Comparison of ENCODE assay signal across 8 mouse cellular contexts in genomic region chr4:136172011-136172541, GRCm38 (mm10). TPM values are rescaled to one million over a fixed set of nuclear protein-coding genes. Genes with fewer than 3 reads are reported as not detected.
A peak's percentile ranks its signal among the peaks of the same experiment; 100 is the strongest.
DNase-seq lines count a peak whose midpoint lies in the region; ATAC-seq and TF ChIP-seq lines count a peak whose summit lies in the region.

TSS of gene E2f2 (plus strand) at chr4:136172394.

- H3K4me1 ChIP-seq in forebrain, embryonic 13.5 days: peaks cover 54% of the 10 kb centered on the region
- peaks cover 4% of the 10 kb centered on the region for H3K4me1 ChIP-seq in hindbrain, embryonic 11.5 days (replicated peaks; ENCODE audit: control insufficient read depth, insufficient read depth, low read length)
- peaks cover 24% of the 10 kb centered on the region for H3K4me1 ChIP-seq in limb, embryonic 14.5 days (ENCODE audit: control insufficient read depth, insufficient read depth, low read length)
- H3K4me1 ChIP-seq in midbrain, embryonic 14.5 days (ENCODE audit: control insufficient read depth, insufficient read depth, low read length): peaks cover 14% of the 10 kb centered on the region; the same call in 1 of the 2 replicates
- peaks cover 30% of the 10 kb centered on the region; the same call in 1 of the 2 replicates for H3K4me1 ChIP-seq in stomach, embryonic 14.5 days (ENCODE audit: control insufficient read depth, insufficient read depth, low read length)

- no peaks in the 10 kb centered on the region for H3K36me3 ChIP-seq in forebrain, embryonic 13.5 days (ENCODE audit: poor library complexity, severe bottlenecking)
- no peaks in the 10 kb centered on the region for H3K36me3 ChIP-seq in hindbrain, embryonic 11.5 days (ENCODE audit: control insufficient read depth, insufficient read depth, low read length)
- H3K36me3 ChIP-seq in limb, embryonic 14.5 days (ENCODE audit: control insufficient read depth, insufficient read depth, low read length): no peaks in the 10 kb centered on the region
- H3K36me3 ChIP-seq in midbrain, embryonic 14.5 days (ENCODE audit: control insufficient read depth, insufficient read depth, low read length): no peaks in the 10 kb centered on the region
- H3K36me3 ChIP-seq in stomach, embryonic 14.5 days (ENCODE audit: control insufficient read depth, insufficient read depth, low read length): no peaks in the 10 kb centered on the region

- peak within 1 kb of the TSS; percentile 61 for H3K27ac ChIP-seq in forebrain, embryonic 13.5 days
- peak within 1 kb of the TSS; percentile 45; the same call in 1 of the 2 replicates for H3K27ac ChIP-seq in hindbrain, embryonic 11.5 days (ENCODE audit: low read depth, low read length)
- peak within 1 kb of the TSS; percentile 71 for H3K27ac ChIP-seq in limb, embryonic 14.5 days (replicated peaks; ENCODE audit: low read depth, low read length)
- no peak within 1 kb of the TSS for H3K27ac ChIP-seq in midbrain, embryonic 14.5 days (replicated peaks; ENCODE audit: low read depth, low read length)
- H3K27ac ChIP-seq in stomach, embryonic 14.5 days (ENCODE audit: low read length): peak within 1 kb of the TSS; percentile 29; the same call in 1 of the 2 replicates

- peak within 1 kb of the TSS; percentile 74 for H3K4me3 ChIP-seq in forebrain, embryonic 13.5 days
- peak within 1 kb of the TSS; percentile 61 for H3K4me3 ChIP-seq in hindbrain, embryonic 11.5 days (ENCODE audit: low read depth, low read length)
- peak within 1 kb of the TSS; percentile 72 for H3K4me3 ChIP-seq in limb, embryonic 14.5 days (replicated peaks; ENCODE audit: low read length)
- peak within 1 kb of the TSS; percentile 57 for H3K4me3 ChIP-seq in midbrain, embryonic 14.5 days (replicated peaks; ENCODE audit: low read depth, low read length)
- H3K4me3 ChIP-seq in stomach, embryonic 14.5 days (ENCODE audit: low read depth, low read length): peak within 1 kb of the TSS; percentile 57

- under 1% methylated on average over 35 of the region's 35 CpGs for WGBS in forebrain, embryonic 13.5 days
- WGBS in hindbrain, embryonic 11.5 days: under 1% methylated on average over 35 of the region's 35 CpGs
- WGBS in limb, embryonic 14.5 days: under 1% methylated on average over 35 of the region's 35 CpGs
- under 1% methylated on average over 35 of the region's 35 CpGs for WGBS in midbrain, embryonic 14.5 days
- WGBS in stomach, embryonic 14.5 days: under 1% methylated on average over 35 of the region's 35 CpGs

- H3K9ac ChIP-seq in forebrain, embryonic 13.5 days: peak within 1 kb of the TSS; percentile 77
- H3K9ac ChIP-seq in hindbrain, embryonic 11.5 days (ENCODE audit: low read depth, low read length): peak within 1 kb of the TSS; percentile 79
- H3K9ac ChIP-seq in limb, embryonic 14.5 days (ENCODE audit: low read depth, low read length, severe bottlenecking): peak within 1 kb of the TSS; percentile 62
- peak within 1 kb of the TSS; percentile 41; the same call in 1 of the 2 replicates for H3K9ac ChIP-seq in midbrain, embryonic 14.5 days (replicated peaks; ENCODE audit: low read length)
- H3K9ac ChIP-seq in stomach, embryonic 14.5 days (replicated peaks; ENCODE audit: low read depth, low read length): peak within 1 kb of the TSS; percentile 54

- H3K4me2 ChIP-seq in forebrain, embryonic 13.5 days: peak within 1 kb of the TSS; percentile 100
- peak within 1 kb of the TSS; percentile 95 for H3K4me2 ChIP-seq in hindbrain, embryonic 11.5 days (replicated peaks; ENCODE audit: low read depth, low read length)
- peak within 1 kb of the TSS; percentile 100 for H3K4me2 ChIP-seq in limb, embryonic 14.5 days (replicated peaks; ENCODE audit: low read depth, low read length, severe bottlenecking)
- peak within 1 kb of the TSS; percentile 100 for H3K4me2 ChIP-seq in midbrain, embryonic 14.5 days (ENCODE audit: low read length)
- H3K4me2 ChIP-seq in stomach, embryonic 14.5 days (replicated peaks; ENCODE audit: low read depth, low read length): peak within 1 kb of the TSS; percentile 97

- 0 out of 2 replicates have a peak, but pooled peaks have one; percentile 21 for TF ChIP-seq POLR2A in limb, embryonic 14.5 days (IDR thresholded peaks at IDR 0.05; ENCODE audit: borderline replicate concordance, extremely low read depth, insufficient read depth, insufficient read length)

- DNase-seq in cerebellum, postnatal 14 days: peak; percentile 76 to 82
- peak; percentile 80 for DNase-seq in adrenal gland, postnatal 14 days
- DNase-seq in hindbrain, embryonic 11.5 days (ENCODE audit: low spot score): peak; percentile 82
- DNase-seq in limb, embryonic 14.5 days (ENCODE audit: low spot score): peak; percentile 91
- DNase-seq in midbrain, embryonic 14.5 days: peak; percentile 91

- H3K9me3 ChIP-seq in forebrain, embryonic 13.5 days (replicated peaks): no peaks in the 10 kb centered on the region
- no peaks in the 10 kb centered on the region for H3K9me3 ChIP-seq in hindbrain, embryonic 11.5 days (ENCODE audit: control insufficient read depth, low read length)
- H3K9me3 ChIP-seq in limb, embryonic 14.5 days (ENCODE audit: control insufficient read depth, low read length): no peaks in the 10 kb centered on the region
- no peaks in the 10 kb centered on the region for H3K9me3 ChIP-seq in midbrain, embryonic 14.5 days (ENCODE audit: control insufficient read depth, low read length)
- no peaks in the 10 kb centered on the region for H3K9me3 ChIP-seq in stomach, embryonic 14.5 days (ENCODE audit: control insufficient read depth, low read depth, low read length)

- no peak for ATAC-seq in cerebellum, adult (ENCODE audit: insufficient number of reproducible peaks, low FRiP score, low TSS enrichment)
- ATAC-seq in forebrain, embryonic 13.5 days: peak; percentile 82
- peak; percentile 71 for ATAC-seq in hindbrain, embryonic 11.5 days (ENCODE audit: low FRiP score)
- peak; percentile 64 for ATAC-seq in limb, embryonic 14.5 days (ENCODE audit: low FRiP score, low read depth)
- ATAC-seq in midbrain, embryonic 14.5 days (ENCODE audit: low FRiP score, low TSS enrichment): peak; percentile 60
- ATAC-seq in stomach, embryonic 14.5 days (ENCODE audit: insufficient number of reproducible peaks, insufficient read depth, low FRiP score, low read depth): peak; percentile 35; the same call in 1 of the 2 replicates

- H3K27me3 ChIP-seq in forebrain, embryonic 13.5 days: no peaks in the 10 kb centered on the region
- H3K27me3 ChIP-seq in hindbrain, embryonic 11.5 days (ENCODE audit: control insufficient read depth, insufficient read depth, low read length): no peaks in the 10 kb centered on the region
- no peaks in the 10 kb centered on the region for H3K27me3 ChIP-seq in limb, embryonic 14.5 days (ENCODE audit: control insufficient read depth, insufficient read depth, low read length)
- no peaks in the 10 kb centered on the region for H3K27me3 ChIP-seq in midbrain, embryonic 14.5 days (ENCODE audit: control insufficient read depth, insufficient read depth, low read length)
- H3K27me3 ChIP-seq in stomach, embryonic 14.5 days (ENCODE audit: control insufficient read depth, insufficient read depth, low read length): no peaks in the 10 kb centered on the region

RNA-seq across cellular contexts. Expression of gene E2f2, which starts in this region (rescaled TPM):
- 12.0 and 13.6 TPM in 2 replicates for total RNA-seq in adrenal gland, postnatal 14 days (2021)
- 9.7 and 11.3 TPM in 2 replicates for polyA plus RNA-seq in forebrain, embryonic 13.5 days (2015; fragmentation: Nextera tagmentation; extraction: Ambion mirVana)
- polyA plus RNA-seq in hindbrain, embryonic 11.5 days (2014; fragmentation: Nextera tagmentation; extraction: Ambion mirVana): 5.5 and 6.2 TPM in 2 replicates
- polyA plus RNA-seq in limb, embryonic 14.5 days (2012; rRNA removed): 8.9 and 9.4 TPM in 2 replicates
- 5.9 and 6.8 TPM in 2 replicates for polyA plus RNA-seq in limb, embryonic 14.5 days (2014; fragmentation: Nextera tagmentation; extraction: Ambion mirVana)
- polyA plus RNA-seq in midbrain, embryonic 14.5 days (2014; fragmentation: Nextera tagmentation; extraction: Ambion mirVana): 1.2 and 1.7 TPM in 2 replicates
- polyA plus RNA-seq in stomach, embryonic 14.5 days (2014; fragmentation: Nextera tagmentation; extraction: Ambion mirVana): 3.5 and 4.4 TPM in 2 replicates
